Mouse (Mus musculus): Measurements from ENCODE around the gene Crk.

Crk gene

DNA sequence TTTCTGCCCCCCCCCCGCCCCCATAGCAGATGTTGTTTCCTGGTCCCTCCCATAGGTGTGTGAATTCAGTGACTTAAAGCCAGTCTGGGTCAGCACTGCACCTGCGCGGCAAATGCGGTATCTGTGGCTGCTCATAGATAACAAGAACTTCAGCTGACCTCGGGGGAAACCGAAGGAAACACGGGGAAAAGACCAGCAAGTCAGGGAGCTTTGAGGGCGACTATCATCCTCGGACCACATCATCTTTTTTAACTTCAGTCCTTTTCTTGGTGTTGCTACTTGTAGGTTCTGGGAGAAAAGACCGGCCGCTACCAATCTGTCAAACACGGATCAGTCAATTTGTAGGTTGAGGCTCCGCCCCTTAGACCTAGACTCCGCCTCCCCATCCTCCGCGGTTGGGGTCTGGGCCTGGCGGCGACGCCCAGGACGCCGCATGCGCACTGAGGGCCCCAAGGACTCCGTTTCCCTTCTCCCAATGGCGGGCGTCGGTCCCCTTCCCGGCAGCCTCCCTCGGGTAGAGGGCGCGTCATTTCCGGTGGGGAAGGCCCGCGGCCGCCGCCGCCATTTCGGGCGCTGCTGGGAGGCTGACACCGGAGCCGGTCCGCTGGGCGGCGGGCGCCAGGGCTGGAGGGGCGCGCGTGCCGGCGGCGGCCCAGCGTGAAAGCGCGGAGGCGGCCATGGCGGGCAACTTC, at the start of gene Crk:
Gene Crk, plus strand, starts transcription at position 513 of the 692 bp plus-strand sequence.
- peak; percentile 99 for DNase-seq

DNA sequence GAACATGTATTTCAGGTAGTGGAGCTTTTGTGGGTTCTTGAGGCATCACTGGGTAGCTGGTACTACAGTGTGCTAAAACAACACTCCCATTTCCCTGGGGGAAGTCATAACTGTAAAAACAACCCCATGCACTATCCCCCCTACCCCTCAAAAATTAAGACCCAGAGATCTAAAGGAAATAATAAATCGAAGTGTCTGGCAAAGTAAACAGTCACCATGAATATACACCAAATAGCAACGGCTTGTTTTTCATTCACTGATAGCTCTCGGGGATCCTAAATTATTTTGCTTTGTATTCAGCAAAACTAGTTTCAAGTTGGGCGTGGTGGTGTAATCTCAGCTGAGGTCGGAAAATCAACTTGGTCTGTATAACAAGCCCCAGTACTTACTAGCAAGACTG, 49.0 kb upstream of the Crk start:
- DNase-seq, result no peak

DNA sequence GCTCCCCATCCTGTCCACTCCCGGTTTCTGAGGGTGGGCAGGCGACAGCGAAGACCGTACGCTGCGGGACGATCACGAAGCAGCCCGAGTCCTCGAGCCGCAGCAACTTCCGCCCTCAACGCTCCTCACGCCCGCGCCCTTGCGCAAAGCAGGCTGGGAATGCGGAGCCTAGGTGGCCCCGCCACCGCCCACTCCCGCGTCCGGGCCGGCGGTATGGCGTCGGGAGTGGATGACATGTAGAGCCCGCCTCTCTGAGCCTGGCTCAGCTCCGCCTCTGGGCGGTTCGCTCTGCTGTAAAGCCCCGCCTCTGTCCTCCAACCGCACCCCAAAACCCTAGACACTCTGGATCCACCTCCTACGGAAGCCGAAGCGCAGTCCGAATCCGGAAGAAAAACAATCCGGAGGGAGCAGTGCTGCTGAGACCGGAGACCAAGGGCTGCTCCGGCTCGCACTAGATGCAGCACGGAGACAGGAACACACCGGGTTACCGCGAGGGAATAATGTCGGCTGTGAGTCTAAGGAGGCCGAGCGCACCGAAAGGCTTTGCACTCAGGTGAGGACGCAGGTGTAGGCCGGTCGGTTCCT, 48.3 kb upstream of the Crk start, which contains the start of gene Inpp5k:
Gene Inpp5k, plus strand, starts transcription at position 344 of the 585 bp plus-strand sequence.
- DNase-seq, result peak; percentile 98

DNA sequence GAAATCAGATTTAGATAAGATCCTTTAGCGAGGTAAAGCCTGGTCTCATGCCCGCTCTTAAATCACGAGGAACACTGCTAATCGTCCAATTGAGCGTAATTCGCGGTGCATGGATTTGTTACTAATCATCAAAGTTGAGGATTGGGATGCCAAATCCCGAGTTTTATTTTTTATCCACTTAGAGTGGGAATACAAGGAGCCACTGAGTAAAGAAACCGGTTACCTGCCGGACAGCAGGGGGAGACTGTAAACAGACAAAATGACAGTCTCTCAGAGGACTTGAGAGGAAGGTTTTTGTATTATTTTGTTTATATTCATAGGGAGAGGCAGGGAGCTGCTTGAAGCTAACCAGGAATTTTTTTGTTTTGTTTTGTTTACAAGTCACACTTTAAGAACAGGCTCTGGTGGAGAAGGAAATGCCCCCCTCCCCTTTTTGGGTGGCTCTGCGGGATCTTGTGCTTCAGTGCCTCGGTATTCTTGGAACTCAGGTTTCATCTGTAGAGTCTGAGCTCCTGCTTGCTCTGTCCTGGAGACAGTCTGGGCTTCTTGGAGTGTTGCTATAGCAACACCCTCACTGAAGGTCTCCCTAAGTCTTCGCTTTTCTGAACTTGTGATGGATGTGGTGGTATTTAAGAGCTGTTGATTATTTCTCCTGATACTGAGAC, 47.4 kb upstream of the Crk start:
- peak; percentile 62 for DNase-seq

DNA sequence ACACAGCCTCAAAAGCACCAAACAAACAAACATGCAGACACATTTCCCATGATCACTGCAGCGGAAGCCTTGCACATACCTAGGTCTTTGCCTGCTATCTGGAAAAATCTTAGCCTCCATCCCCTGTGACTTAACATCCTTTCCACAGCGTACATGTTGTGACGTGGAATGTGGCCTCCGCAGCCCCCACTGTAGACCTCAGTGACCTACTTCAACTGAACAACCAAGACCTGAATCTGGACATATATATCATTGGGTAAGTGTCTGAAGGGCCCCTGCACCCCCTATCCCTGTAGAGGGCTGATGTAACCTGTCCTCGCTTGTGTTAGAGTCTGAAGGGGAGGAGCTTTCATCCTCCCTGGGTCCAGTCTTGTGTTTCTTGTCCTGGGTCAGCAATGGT, 46.1 kb upstream of the Crk start:
- DNase-seq, result no peak

DNA sequence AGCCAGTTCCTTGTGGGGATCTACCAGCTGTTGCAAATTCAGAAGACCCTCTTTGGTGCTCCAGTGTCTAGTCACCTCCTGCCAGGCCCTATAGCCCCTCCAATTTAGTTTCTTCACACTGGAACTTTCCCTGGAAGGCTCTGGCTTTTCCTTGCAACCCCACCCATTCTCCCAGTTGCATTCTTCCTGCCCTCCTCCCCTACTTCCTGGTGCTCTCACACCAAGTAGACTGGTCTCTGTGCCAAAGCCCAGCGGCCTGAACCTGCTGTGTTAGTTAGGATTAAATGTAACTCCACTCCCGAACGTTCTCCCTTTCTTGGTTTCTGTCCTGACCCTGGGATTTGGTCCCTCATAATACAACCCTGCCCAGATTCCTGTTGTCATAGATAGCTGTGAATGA, 44.3 kb upstream of the Crk start:
- no peak for DNase-seq

DNA sequence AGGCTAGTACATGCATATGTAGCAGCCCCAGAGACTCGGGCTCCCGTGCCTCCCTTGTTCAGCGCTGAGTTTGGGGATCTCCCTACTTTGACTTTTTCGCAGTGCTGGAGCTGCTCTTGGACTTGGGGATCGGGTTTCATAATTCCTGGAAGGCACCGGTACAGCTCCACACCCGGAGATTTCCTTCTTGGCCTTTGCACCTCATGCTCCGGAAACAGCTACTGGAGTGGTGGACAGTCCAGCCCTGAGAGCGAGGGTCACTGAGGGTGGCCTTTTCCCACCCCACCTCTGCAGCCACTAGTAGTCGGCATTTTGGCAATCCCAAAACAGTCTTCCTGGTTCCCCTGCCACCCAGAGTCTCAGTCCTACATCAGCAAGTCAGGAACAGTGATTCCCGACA, 43.7 kb upstream of the Crk start:
- peak; percentile 66 for DNase-seq

DNA sequence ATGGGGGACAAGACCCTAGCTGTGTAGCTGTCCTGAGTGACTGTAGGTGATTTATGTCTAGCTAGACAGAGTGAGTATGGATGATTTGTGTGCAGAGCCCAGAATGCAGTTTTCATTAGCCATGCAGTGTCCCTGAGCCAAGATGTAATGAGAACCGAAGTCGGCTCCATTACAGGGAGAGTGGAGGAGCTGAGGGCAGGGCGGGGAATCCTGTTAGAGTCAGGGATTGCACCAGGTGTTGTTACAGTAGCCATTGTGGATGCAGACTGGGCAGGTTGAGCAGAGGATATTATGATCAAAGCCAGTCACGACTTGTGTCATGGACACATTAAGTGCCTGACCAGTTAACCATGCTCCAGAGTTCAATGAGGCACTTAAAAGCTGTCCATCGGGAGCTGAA, 35.7 kb upstream of the Crk start:
- DNase-seq, result no peak

DNA sequence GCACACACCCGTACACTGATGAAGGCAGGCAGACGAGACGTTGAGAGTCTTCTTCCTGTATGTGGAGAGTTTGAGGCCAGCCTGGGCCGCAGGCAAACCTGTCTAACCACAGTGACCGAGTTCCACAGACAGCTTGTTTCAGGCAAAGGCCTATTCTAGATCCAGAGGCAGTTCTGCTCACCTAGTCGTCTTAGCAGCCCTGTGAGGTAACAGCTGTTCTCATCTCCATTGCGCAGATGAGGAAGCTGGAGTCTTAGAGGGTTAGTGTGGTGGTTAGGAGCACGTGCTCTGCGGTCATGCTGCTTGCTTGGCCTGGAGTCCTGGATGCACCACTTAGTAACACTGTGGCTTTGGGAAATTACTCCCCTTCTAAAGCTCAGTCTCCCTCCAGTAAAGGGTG, 34.4 kb upstream of the Crk start:
- DNase-seq, result no peak

DNA sequence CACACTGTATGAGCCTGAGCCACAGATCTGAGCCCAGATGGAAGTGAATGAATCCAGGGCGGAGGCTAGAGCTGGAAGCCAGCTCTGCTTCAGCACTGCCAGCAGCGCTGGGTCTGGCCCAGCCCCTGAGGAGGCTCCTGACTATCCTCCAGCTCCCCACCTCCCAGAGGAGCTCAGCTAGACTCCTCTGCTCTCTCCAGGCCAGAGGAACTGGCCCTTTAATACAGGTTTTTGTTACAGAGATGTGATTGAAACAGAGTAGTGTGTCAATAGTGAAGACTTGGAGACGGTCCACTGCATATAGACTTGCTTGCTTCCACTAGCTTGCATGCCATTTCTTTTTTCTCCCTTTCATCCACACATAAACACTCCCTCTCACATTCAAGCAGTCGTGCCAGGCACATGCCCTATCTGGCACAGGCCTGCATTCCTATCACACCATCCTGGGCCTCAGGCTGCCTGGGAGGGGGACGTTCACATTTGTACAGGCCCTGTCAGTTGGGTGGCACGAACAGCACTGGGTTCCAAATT, 31.3 kb upstream of the Crk start:
- no peak for DNase-seq

DNA sequence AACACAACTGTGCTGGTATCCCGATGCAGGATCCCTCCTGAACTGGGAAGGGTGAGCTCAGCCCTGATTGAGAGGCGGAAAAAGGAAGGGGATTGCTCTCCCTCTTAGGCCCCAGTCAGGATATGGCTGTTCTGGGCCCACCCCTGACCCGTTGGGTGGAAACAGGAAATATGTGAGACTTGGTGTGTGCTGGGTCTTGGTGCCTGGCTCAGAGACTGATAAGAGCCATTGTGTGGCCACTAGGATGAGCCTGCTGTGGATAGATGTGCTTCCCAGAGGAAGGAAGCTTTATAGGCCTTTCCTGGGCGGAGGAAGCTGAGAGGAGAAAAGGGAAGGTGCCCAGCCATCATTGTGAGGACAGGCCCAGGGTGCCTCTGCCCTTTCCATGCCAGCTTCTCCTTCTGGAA, 29.9 kb upstream of the Crk start:
- DNase-seq, result peak; percentile 60

DNA sequence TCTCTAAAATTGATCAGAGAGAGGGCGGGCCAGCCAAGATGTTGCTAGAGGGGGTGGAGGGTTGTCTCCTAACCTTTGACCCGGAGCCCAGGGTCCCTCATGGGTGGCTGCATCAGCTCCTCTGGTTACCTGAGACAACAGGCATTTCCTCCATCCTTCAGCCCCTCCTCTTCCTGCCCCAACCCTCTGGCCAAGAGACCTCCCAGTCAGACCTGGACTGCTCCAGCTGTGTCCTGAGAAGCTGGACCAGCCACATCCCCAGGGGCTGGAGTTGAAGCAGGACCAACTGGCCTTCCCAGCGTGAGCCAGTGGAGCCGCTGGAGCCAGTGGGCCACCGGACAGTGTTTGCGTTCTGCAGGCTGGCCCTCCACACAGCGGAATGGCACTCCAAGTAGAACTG, 28.7 kb upstream of the Crk start, which contains the start of gene Myo1c:
Gene Myo1c, plus strand, starts transcription at position 194 of the 400 bp plus-strand sequence.
- DNase-seq, result peak; percentile 61

DNA sequence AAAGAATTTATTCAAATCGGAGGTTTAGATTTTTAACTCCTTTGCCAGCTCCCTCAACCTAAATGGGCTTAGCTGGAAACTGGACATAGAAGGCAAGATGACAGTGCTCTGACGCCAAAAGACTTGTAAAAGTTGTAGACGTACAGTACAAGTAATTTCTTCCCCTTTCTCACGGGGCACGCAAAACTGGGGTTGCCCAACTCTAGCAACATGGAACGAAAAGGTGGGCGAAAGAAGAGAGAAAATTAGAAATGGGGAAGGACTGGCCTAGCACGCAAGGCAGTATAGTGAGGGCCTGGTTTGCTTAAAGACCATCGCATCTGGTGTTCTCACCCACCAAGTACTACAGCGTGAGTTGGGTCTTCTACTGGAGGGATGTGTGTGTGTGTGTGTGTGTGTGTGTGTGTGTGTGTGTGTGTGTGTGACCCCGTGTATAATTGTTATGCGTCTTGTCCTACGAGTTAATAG, 28.1 kb upstream of the Crk start:
- DNase-seq, result no peak

DNA sequence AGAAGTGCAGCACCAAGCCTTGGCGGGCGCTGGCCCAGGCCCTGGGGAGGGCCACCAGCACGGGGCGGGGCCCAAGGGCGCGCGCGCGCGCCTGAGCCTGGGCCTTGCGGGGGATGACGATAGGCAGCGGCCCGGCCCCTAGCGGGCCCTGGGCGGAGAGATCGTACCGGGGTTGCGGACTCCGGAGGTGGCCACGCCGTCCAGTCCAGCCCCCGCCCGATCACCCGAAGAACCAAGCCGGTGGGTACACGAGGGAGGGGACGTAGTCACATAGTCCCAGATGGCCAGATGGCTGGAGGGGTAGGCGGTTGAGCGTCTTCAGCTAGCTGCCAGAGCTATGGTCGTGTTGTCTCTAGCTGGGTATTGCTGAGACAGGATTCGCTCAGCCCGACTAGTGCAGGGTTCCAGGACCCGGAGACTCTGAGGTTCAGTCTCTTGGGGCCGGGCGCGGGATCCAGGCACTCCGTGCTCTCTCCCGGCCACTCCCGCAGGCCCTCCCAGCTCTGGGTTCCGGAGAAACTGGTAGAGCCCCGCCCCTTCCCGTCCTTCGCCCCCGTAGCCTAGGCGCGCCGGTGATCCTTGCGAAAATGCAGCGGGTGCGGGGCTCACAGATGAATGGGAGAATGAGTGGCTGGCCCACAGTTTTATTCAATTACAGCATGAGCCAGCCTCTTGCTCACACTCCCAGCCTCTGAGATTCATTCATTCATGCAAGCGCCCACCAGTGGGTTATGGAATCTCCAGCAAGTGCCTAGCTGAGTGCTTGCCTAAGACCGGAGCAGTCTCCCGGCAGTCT, 27.4 kb upstream of the Crk start:
- DNase-seq, result peak; percentile 87

DNA sequence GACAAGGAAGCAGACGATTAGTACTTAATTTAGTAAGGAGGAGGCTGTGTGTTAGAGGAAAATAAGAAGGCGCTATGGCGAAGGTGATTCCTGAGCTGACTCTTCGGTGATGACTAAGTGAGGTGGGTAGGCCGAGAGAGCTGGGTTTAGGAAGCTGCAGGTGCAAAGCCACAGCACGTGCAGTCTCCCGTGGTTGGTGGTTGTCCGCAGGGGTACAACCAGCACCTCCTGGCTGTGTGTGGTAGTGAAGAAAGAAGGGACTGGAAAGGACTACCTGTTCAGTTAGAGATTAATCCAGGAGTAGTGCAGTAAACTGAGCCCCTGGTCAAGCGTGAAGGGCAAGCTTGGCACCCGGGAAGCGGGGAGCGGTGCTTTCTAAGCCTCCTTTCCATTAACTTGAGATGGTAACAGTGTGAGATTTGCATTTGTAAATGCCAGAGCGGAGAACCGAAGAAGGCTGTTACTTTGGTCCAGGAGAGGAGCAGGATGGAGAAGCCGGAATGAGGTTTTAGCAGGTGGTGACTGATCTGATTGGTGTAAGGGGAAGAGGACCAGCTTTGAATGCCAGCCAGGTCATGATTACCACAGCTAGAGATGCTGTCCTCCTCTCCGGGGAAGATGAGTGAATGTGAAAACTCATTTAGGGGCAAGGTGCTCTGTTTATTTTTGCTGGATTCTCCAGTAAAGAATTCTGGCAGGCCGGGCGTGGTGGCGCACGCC, 26.7 kb upstream of the Crk start:
- DNase-seq, result peak; percentile 84

DNA sequence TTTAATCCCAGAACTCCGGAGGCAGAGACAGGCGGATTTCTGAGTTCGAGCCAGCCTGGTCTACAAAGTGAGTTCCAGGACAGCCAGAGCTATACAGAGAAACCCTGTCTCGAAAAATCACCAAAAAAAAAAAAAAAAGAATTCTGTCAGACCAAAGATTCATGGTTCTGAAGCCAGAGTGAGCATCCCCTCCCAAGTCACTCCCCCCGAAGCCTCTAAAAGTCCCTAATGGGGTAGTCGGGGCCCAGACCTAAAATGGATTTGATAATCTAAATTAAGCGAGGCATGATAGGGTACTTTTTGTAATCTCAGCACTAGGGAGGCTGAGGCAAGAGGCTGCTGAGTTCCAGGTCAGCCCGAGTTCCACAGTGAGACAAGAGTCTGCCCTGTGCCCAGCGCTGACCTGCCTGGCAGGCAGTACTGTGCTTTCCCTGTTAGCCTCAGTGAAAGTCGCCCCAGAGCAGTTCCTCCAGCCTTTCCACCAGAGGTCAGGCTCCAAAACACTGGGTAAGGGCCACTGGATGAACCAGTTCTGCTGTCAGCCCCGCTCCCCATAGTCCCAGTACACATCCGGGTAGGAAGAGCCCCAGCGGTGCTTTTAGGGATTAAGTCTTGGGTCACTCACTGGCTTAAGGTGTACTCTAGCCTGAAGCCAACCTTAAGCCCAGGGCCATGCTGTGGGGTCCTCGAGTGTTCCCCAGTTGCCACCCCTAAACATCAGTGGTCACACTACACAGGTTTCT, 25.9 kb upstream of the Crk start:
- DNase-seq, result peak; percentile 67

DNA sequence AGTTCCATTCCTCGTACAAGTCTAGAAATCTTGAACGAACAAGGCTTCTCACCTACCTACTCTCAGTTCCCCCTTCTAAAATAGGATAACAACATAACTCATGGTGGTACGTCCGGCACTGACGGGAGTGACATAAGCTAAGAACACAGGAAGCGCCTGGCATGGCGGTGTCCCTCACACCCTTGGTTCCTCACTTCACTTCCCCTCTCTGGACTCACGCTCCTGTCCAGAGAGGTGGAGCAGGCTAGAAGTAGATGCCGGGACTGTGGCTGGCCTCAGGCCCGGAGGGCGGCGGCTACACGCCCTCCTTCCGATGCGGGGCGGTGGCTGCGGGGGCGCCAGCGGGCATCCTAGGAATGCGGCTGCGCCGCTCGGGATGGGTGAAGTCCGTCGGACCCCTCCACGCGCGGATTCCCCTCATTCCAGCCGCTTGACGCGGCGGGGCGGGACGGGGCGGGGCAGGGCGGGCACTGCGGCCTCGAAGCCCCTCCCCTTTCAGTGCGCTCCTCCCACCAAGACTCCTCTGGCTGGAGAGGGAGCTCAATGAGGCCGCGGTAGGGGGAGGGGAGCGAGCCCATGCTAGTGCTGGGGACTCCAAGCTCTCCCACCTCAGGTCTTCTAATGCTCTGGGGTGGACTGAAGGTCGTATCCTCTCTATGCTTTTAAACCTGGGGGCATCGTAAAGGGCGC, 25.1 kb upstream of the Crk start:
- DNase-seq, result peak; percentile 93

DNA sequence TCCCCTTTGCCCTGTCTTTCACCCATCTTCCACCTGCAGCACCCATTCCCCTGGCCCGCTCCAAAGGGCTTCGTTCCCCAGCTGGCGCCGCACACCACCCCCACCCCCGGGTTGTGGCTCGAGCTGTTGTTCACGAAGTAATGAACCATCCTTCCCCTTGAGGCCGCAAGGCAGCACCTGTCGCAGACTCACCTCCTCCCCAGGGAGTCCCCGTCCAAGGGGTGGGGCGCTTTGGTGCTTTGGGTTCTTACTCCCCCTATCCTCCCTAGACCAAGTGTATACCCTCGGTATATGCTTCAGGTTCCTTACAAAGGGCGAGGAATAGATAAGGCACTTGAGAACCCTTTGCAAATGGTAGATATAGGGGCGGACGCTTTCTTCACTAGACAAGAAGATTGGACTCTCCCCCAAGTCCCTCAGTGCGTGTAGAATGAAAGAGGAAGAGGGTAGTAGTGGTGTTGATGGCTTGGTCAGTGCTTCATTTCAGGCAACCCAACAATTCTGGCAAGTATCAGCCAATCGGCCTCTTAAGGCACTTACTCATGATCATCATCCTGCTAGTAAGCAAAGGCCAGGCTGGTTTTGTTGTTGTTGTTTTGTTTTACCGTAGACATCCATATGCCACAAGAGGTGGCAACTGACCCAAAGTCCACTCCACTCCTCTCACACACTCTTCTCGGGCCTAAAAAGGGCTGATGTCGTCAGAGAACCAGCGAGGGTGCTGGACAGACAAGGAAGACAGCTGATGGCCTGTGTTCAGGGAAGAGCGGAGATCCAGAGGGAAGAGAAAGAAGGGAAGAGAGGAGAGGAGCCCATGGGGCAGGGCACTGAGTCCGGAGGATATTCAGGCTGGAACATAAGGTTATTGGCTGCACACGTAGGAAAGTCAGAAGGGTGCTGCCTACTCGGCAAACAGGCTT, 24.3 kb upstream of the Crk start:
- DNase-seq, result peak; percentile 27
